Mouse (Mus musculus) kidney, postnatal 4 days (tissue): ENCODE results near the gene Fam228a.
"Not testable (repeated sequence)": the region's sequence is repeated elsewhere in the genome, so short reads cannot be mapped to it uniquely, and the experiment has no call there.

Source experiments
- DNase-seq, 2 experiments: peaks; one replicate each; pipeline ENCODE4 v3.0.0; 2021; ENCODE audit warnings: mixed read lengths in 2 of 2

Gene Fam228a

GRCm38 (mm10) chr12:4738031-4738576 lies at the start of gene Fam228a:
Gene Fam228a, minus strand, starts transcription at chr12:4738430.
- DNase-seq: no peak

GRCm38 (mm10) chr12:4784466-4784865 lies 46.2 kb upstream of the Fam228a start:
- DNase-seq: no peak

- peak; percentile 51 to 60 for DNase-seq
Measured at GRCm38 (mm10) chr12:4783598-4783997, 45.4 kb upstream of the Fam228a start.

GRCm38 (mm10) chr12:4781725-4782404 lies 43.6 kb upstream of the Fam228a start:
- DNase-seq: not testable (repeated sequence)

- no peak for DNase-seq
Measured at GRCm38 (mm10) chr12:4781270-4781669, 43.0 kb upstream of the Fam228a start.

GRCm38 (mm10) chr12:4780245-4780644 lies 42.0 kb upstream of the Fam228a start:
- DNase-seq: no peak

- DNase-seq: no peak
Measured at GRCm38 (mm10) chr12:4777734-4778133, 39.5 kb upstream of the Fam228a start.

- DNase-seq: no peak
Measured at GRCm38 (mm10) chr12:4775588-4775949, 37.3 kb upstream of the Fam228a start.

- no peak for DNase-seq
Measured at GRCm38 (mm10) chr12:4774895-4775587, 36.8 kb upstream of the Fam228a start.

- no peak for DNase-seq
Measured at GRCm38 (mm10) chr12:4769333-4769723, 31.1 kb upstream of the Fam228a start.

GRCm38 (mm10) chr12:4768492-4769332 lies 30.5 kb upstream of the Fam228a start, which contains the start of the genes Pfn4 and Fam228b:
Gene Pfn4, plus strand, starts transcription at chr12:4769022.
Gene Fam228b, minus strand, starts transcription at chr12:4769267.
- peak; percentile 97 to 98 for DNase-seq

- DNase-seq: peak in 1 of 2 experiments; percentile 2
Measured at GRCm38 (mm10) chr12:4757060-4757459, 18.8 kb upstream of the Fam228a start.

- DNase-seq: not testable (repeated sequence)
Measured at GRCm38 (mm10) chr12:4754451-4754850, 16.2 kb upstream of the Fam228a start.

GRCm38 (mm10) chr12:4744486-4744885 lies 6.3 kb upstream of the Fam228a start:
- DNase-seq: no peak

GRCm38 (mm10) chr12:4742183-4742582 lies 4.0 kb upstream of the Fam228a start:
- no peak for DNase-seq

GRCm38 (mm10) chr12:4740823-4741222 lies 2.6 kb upstream of the Fam228a start:
- DNase-seq: no peak

- DNase-seq: peak in 1 of 2 experiments; percentile 30
Measured at GRCm38 (mm10) chr12:4732332-4732731, 5.9 kb downstream of the Fam228a start.

- DNase-seq: peak; percentile 34 to 39
Measured at GRCm38 (mm10) chr12:4731629-4732028, 6.6 kb downstream of the Fam228a start.

- DNase-seq: no peak
Measured at GRCm38 (mm10) chr12:4729165-4729564, 9.1 kb downstream of the Fam228a start.

- no peak for DNase-seq
Measured at GRCm38 (mm10) chr12:4719762-4720754, 18.2 kb downstream of the Fam228a start.

- DNase-seq: no peak
Measured at GRCm38 (mm10) chr12:4719066-4719761, 19.0 kb downstream of the Fam228a start.
